Mouse (Mus musculus): ENCODE data around the gene Rfx1. TPM values are rescaled to one million over a fixed set of nuclear protein-coding genes. Genes with fewer than 3 reads are reported as not detected.
A peak's percentile ranks its signal among the peaks of the same experiment; 100 is the strongest.

Rfx1 gene
- polyA plus RNA-seq, 1 experiment from 2014 or later, result 12.0 TPM

DNA sequence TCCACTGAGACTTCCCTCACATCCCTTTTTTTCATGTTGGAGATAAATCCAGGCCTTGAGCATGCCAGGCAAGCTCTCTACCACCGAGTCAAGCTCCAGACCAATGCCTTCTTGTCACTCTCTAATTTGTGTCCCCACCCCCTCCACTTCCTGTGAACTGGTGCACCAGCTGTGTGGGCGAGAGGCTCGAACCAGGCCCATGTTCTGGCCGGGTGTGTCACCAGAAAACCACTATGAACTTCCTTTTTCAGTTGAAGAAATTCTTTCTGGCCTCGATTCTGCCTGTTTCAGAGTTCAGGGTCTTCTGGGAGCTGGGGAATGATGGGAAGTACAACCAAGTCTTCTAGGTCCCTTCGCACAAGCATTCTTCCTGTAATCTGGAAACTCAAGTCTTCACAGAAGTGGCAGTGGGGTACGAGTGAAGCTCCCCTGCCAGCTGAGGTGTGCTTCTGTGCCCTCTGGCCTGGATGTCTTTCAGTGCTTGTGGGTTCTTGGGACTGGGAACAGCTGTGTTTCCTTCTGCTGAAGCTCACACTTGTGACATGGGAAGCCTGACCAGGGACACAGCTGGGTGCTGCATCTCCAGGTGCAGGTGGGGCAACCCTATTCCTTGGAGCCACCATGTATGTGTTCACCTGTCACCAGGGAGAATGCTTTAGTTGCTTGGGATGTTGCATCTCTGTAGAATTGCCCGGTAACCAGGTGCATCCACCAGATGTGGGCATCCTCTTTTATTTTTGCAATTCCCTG lies 2.6 kb upstream of the Rfx1 start:
- Histone ChIP-seq H3K4me1 (ENCODE audit: control insufficient read depth, insufficient read depth, low read length) (peaks cover 15% of the 10 kb centered on the region), H3K27ac (ENCODE audit: low read length) (no peak overlapping the region), H3K27me3 (ENCODE audit: control insufficient read depth, insufficient read depth, low read length) (no peaks in the 10 kb centered on the region), H3K9me3 (ENCODE audit: control insufficient read depth, low read depth, low read length) (no peaks in the 10 kb centered on the region), H3K9ac (replicated peaks; ENCODE audit: low read depth, low read length) (no peak overlapping the region), H3K4me2 (replicated peaks; ENCODE audit: low read depth, low read length) (no peak overlapping the region), H3K36me3 (ENCODE audit: control insufficient read depth, insufficient read depth, low read length) (no peaks in the 10 kb centered on the region), H3K4me3 (ENCODE audit: low read depth, low read length) (no peak overlapping the region)
- no peak for ATAC-seq (ENCODE audit: insufficient number of reproducible peaks, insufficient read depth, low FRiP score, low read depth)
- WGBS, result 66% methylated on average over 8 of the region's 8 CpGs

DNA sequence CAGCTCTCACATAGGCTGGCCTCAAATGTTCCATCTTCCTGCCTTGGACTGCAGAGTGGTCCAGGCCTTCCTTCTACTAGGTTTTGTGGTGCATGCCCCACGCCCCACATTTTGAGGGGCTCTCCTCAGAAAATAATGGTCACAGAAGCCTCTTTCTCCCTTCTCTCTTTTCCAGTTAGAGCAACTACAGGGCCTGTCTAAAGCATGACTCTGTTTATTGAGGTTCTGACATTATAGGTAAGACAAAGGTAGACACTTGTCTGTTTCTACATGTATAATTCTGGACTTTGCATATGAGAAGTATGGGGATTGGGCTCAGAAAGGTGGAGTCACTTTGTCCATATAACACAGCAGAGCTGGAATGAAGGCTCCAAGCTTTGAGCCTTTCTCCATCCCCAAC lies 1.6 kb upstream of the Rfx1 start, which contains the start of gene Gm10643:
Gene Gm10643 (minus strand): TSS at position 101 of the 400 bp plus-strand sequence.
- ATAC-seq (ENCODE audit: insufficient number of reproducible peaks, insufficient read depth, low FRiP score, low read depth), result no peak
- H3K36me3 ChIP-seq (ENCODE audit: control insufficient read depth, insufficient read depth, low read length), result no peaks in the 10 kb centered on the region
- H3K27me3 ChIP-seq (ENCODE audit: control insufficient read depth, insufficient read depth, low read length), result no peaks in the 10 kb centered on the region
- peak within 1 kb of the TSS; percentile 49 for H3K9ac ChIP-seq (replicated peaks; ENCODE audit: low read depth, low read length)
- H3K4me3 ChIP-seq (ENCODE audit: low read depth, low read length), result peak within 1 kb of the TSS; percentile 51
- H3K27ac ChIP-seq (ENCODE audit: low read length), result peak within 1 kb of the TSS; percentile 73
- no peaks in the 10 kb centered on the region for H3K9me3 ChIP-seq (ENCODE audit: control insufficient read depth, low read depth, low read length)
- peaks cover 15% of the 10 kb centered on the region for H3K4me1 ChIP-seq (ENCODE audit: control insufficient read depth, insufficient read depth, low read length)
- peak within 1 kb of the TSS; percentile 65 for H3K4me2 ChIP-seq (replicated peaks; ENCODE audit: low read depth, low read length)
- 100% methylated on average over 1 of the region's 1 CpGs for WGBS

DNA sequence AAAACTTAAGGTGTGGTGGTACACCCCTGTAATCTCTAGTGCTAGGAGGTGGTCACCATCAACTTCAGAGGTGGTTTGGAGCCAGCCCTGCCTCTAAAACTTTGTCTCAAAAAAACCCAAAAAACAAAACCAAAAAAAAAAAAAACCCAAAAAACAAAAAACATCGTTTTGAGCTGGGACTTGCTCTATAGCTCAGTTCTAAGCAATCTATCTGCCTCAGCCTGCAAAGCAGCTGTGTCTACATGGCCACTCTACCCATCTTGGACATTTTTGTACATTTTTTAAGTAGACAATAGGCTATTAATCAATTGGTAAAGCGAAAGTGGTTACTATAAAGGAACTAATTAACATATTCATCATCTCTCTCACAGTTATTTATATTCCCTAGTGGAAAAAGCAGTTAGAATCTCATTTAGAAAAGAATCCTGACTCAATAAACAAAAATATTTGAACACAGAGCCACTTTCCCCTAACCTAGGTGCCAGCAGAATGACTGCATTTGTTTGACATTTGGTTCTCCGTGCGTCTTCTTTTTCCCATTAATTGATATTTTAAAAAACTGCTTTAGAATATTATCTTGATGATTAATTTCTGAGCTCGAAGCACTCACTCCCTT lies 1.1 kb upstream of the Rfx1 start:
- 17% methylated on average over 5 of the region's 5 CpGs for WGBS
- H3K4me2 ChIP-seq (replicated peaks; ENCODE audit: low read depth, low read length), result peak overlapping the region; percentile 65
- peak overlapping the region; percentile 49 for H3K9ac ChIP-seq (replicated peaks; ENCODE audit: low read depth, low read length)
- H3K9me3 ChIP-seq (ENCODE audit: control insufficient read depth, low read depth, low read length), result no peaks in the 10 kb centered on the region
- H3K27me3 ChIP-seq (ENCODE audit: control insufficient read depth, insufficient read depth, low read length), result no peaks in the 10 kb centered on the region
- peak overlapping the region; percentile 51 for H3K4me3 ChIP-seq (ENCODE audit: low read depth, low read length)
- H3K27ac ChIP-seq (ENCODE audit: low read length), result peak overlapping the region; percentile 73
- no peak for ATAC-seq (ENCODE audit: insufficient number of reproducible peaks, insufficient read depth, low FRiP score, low read depth)
- H3K4me1 ChIP-seq (ENCODE audit: control insufficient read depth, insufficient read depth, low read length), result peaks cover 15% of the 10 kb centered on the region
- no peaks in the 10 kb centered on the region for H3K36me3 ChIP-seq (ENCODE audit: control insufficient read depth, insufficient read depth, low read length)

- Histone ChIP-seq H3K4me3 (ENCODE audit: low read depth, low read length) (peak overlapping the region; percentile 65), H3K27ac (ENCODE audit: low read length) (peak overlapping the region; percentile 92), H3K4me1 (ENCODE audit: control insufficient read depth, insufficient read depth, low read length) (peaks cover 19% of the 10 kb centered on the region), H3K36me3 (ENCODE audit: control insufficient read depth, insufficient read depth, low read length) (no peaks in the 10 kb centered on the region), H3K9ac (replicated peaks; ENCODE audit: low read depth, low read length) (peak overlapping the region; percentile 49), H3K4me2 (replicated peaks; ENCODE audit: low read depth, low read length) (peak overlapping the region; percentile 50), H3K9me3 (ENCODE audit: control insufficient read depth, low read depth, low read length) (no peaks in the 10 kb centered on the region), H3K27me3 (ENCODE audit: control insufficient read depth, insufficient read depth, low read length) (no peaks in the 10 kb centered on the region)
- peak; percentile 71 for ATAC-seq (ENCODE audit: insufficient number of reproducible peaks, insufficient read depth, low FRiP score, low read depth)
- under 1% methylated on average over 53 of the region's 58 CpGs for WGBS
These were observed 476 bp downstream of the Rfx1 start for GRCm38 (mm10) chr8:84067047-84067573.

DNA sequence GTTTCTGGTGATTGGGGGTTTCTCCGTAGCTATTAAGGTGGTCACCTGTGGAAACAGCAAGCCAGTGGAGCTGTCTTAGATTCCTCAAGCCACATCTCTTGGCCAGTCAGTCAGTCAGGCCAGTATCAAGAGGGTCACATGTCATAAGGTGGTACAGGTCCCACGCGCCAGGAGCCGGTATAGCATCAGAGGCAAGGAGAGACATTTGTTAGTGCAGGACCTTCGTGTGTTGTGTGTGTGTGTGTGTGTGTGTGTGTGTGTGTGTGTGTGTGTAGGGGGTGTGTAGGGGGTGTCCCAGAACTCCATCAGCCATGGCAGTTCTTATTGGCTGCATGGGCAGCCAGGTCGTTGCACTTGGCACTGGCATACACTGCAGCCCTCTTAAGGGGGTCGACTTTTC lies 1.3 kb downstream of the Rfx1 start:
- peak overlapping the region; percentile 50 for H3K4me2 ChIP-seq (replicated peaks; ENCODE audit: low read depth, low read length)
- H3K36me3 ChIP-seq (ENCODE audit: control insufficient read depth, insufficient read depth, low read length), result no peaks in the 10 kb centered on the region
- H3K9me3 ChIP-seq (ENCODE audit: control insufficient read depth, low read depth, low read length), result no peaks in the 10 kb centered on the region
- H3K4me3 ChIP-seq (ENCODE audit: low read depth, low read length), result peak overlapping the region; percentile 65
- H3K27me3 ChIP-seq (ENCODE audit: control insufficient read depth, insufficient read depth, low read length), result no peaks in the 10 kb centered on the region
- no peak overlapping the region; the same call in 1 of the 2 replicates for H3K27ac ChIP-seq (ENCODE audit: low read length)
- ATAC-seq (ENCODE audit: insufficient number of reproducible peaks, insufficient read depth, low FRiP score, low read depth), result no peak
- peaks cover 19% of the 10 kb centered on the region for H3K4me1 ChIP-seq (ENCODE audit: control insufficient read depth, insufficient read depth, low read length)
- 78% methylated on average over 7 of the region's 7 CpGs for WGBS
- no peak overlapping the region; the same call in 1 of the 2 replicates for H3K9ac ChIP-seq (replicated peaks; ENCODE audit: low read depth, low read length)

DNA sequence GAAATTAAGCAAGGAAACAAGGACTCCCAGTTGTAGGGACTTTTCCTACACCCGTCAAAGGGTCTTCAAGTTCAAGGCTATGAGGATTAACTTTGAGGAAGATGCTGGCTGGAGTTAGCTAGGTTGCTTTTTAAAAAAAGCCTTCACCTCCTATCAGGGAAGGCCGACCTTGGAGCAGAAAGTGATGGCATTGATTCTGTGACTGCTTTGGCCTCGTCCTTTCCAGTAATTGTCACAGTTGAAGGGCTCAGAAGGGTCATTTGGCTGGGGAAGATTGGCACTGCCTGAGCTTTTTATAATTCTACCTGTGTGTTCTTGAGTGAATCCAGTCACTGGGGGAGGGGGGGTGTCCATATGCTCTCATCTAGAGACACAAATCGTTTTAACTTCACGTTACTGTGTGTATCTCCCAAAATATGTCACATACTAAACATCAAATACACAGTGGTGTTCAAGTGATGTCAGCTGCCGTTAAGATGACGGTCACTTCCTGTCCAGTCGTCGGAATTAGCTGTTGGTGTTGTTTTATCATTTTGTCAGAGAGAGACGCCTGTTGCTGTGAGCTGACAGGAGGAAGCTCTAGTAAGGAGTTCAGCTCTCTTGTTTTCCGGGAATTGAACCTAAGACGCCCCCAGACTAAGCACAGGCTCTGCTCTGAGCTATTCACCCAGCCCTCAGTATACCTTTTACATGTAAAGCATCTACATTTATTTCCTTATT lies 1.8 kb downstream of the Rfx1 start:
- Histone ChIP-seq H3K4me1 (ENCODE audit: control insufficient read depth, insufficient read depth, low read length) (peaks cover 23% of the 10 kb centered on the region), H3K27me3 (ENCODE audit: control insufficient read depth, insufficient read depth, low read length) (no peaks in the 10 kb centered on the region), H3K9me3 (ENCODE audit: control insufficient read depth, low read depth, low read length) (no peaks in the 10 kb centered on the region), H3K27ac (ENCODE audit: low read length) (no peak overlapping the region), H3K9ac (replicated peaks; ENCODE audit: low read depth, low read length) (no peak overlapping the region), H3K4me3 (ENCODE audit: low read depth, low read length) (no peak overlapping the region), H3K4me2 (replicated peaks; ENCODE audit: low read depth, low read length) (no peak overlapping the region), H3K36me3 (ENCODE audit: control insufficient read depth, insufficient read depth, low read length) (no peaks in the 10 kb centered on the region)
- WGBS, result 48% methylated on average over 12 of the region's 12 CpGs
- no peak for ATAC-seq (ENCODE audit: insufficient number of reproducible peaks, insufficient read depth, low FRiP score, low read depth)

- Histone ChIP-seq H3K4me3 (ENCODE audit: low read depth, low read length) (no peak overlapping the region), H3K9me3 (ENCODE audit: control insufficient read depth, low read depth, low read length) (no peaks in the 10 kb centered on the region), H3K4me2 (replicated peaks; ENCODE audit: low read depth, low read length) (no peak overlapping the region), H3K27ac (ENCODE audit: low read length) (no peak overlapping the region), H3K27me3 (ENCODE audit: control insufficient read depth, insufficient read depth, low read length) (no peaks in the 10 kb centered on the region), H3K4me1 (ENCODE audit: control insufficient read depth, insufficient read depth, low read length) (peaks cover 23% of the 10 kb centered on the region), H3K36me3 (ENCODE audit: control insufficient read depth, insufficient read depth, low read length) (no peaks in the 10 kb centered on the region), H3K9ac (replicated peaks; ENCODE audit: low read depth, low read length) (no peak overlapping the region)
- ATAC-seq (ENCODE audit: insufficient number of reproducible peaks, insufficient read depth, low FRiP score, low read depth), result no peak
- 16% methylated on average over 1 of the region's 1 CpGs for WGBS
These were observed 2.5 kb downstream of the Rfx1 start for GRCm38 (mm10) chr8:84069169-84069568.

GRCm38 (mm10) chr8:84069750-84070149 lies 3.1 kb downstream of the Rfx1 start:
- 66% methylated on average over 2 of the region's 2 CpGs for WGBS
- Histone ChIP-seq H3K9me3 (ENCODE audit: control insufficient read depth, low read depth, low read length) (no peaks in the 10 kb centered on the region), H3K4me2 (replicated peaks; ENCODE audit: low read depth, low read length) (no peak overlapping the region), H3K9ac (replicated peaks; ENCODE audit: low read depth, low read length) (no peak overlapping the region), H3K4me1 (ENCODE audit: control insufficient read depth, insufficient read depth, low read length) (peaks cover 23% of the 10 kb centered on the region), H3K27me3 (ENCODE audit: control insufficient read depth, insufficient read depth, low read length) (no peaks in the 10 kb centered on the region), H3K4me3 (ENCODE audit: low read depth, low read length) (no peak overlapping the region), H3K36me3 (ENCODE audit: control insufficient read depth, insufficient read depth, low read length) (no peaks in the 10 kb centered on the region; the same call in 1 of the 2 replicates), H3K27ac (ENCODE audit: low read length) (no peak overlapping the region)
- no peak for ATAC-seq (ENCODE audit: insufficient number of reproducible peaks, insufficient read depth, low FRiP score, low read depth)

Data from stomach, embryonic 14.5 days (tissue).